Mouse (Mus musculus) kidney, postnatal 10 days (tissue): ENCODE measurements around the gene Map4.

Experiments
- DNase-seq: peaks from one replicate; pipeline ENCODE4 v3.0.0; 2021; ENCODE audit warnings: mixed read lengths

Gene Map4

DNA sequence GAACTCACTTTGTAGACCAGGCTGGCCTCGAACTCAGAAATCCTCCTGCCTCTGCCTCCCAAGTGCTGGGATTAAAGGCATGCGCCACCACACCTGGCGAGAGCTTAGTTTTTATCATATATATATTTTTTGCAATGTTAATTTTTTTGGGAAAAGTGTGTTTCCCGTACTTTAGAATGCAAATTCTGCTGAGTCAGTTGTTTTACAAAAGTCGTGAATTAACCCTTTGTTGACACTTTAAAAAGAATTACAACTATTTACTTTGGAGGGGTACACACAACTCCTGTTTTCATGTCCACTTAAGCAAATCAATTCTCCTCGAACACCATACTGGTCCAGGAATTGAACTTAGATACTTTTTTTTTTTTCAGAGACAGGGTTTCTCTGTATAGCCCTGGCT lies 201.7 kb downstream of the Map4 start:
- no peak for DNase-seq
